Mouse (Mus musculus) telencephalon, adult 2 months (tissue): ENCODE data around the gene 1700034J05Rik.

Source experiments
- DNase-seq: peaks from one replicate; pipeline ENCODE4 v3.0.0-alpha.2; 2011; ENCODE audit warnings: low read depth, low spot score

Gene 1700034J05Rik

DNA sequence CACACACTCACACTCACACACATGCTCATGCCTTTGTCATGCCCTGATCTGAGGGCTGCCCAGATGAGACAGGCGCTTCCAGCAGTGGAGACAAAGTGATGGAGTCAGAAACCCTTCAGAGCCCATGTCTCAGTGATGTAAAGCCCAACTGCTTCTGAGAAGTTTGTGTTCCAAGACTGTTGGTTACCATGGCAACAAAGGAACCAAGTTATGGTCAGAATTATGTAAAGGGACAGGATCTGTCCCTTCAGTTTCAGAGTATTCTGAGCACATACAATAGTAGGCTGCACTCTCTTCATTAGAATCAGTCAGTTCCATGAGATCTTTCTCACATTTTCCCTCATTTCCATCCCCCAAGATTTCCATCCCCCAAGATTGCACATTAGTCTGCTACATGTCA lies at the start of gene 1700034J05Rik:
Gene 1700034J05Rik, minus strand, starts transcription at position 165 of the 400 bp plus-strand sequence.
- DNase-seq, result peak; percentile 59

DNA sequence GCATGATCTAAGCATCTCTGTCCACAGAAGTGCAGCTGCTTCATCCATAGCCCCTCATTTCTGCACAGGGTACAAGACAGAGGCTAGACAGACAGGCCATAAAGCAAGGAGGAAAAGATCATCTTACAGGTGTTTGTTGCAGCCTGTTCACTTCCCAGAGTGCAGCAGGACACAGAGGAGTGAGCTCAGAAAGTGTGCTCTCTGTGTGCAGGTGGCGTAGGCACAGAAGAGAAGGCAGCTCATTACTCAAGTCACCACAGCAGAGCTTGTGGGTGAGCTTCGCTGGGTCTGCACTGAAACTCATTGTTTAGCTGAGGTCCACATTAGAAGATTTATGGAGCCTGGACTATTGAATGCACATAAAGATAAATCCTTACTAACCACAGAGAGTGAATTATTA lies 45.5 kb upstream of the 1700034J05Rik start:
- DNase-seq, result no peak

DNA sequence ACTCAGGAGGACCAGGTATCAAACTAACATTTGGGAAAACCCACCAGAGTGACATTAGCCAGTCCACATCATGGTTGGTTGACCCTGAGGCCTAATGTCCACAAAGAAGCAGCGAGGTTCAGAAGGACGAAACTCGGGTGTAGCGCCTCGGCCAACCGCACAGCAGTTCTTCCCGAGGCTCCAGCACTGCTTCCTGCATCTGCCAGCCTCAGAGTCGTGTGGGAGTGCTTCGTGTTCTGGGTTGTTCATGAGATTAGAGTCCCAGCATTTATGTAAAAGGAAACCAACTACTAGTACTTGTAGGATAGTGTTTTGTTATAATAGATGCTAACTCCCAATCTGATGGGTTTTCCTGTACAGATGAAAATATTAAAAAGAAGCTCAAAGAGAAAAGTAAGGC lies 45.1 kb upstream of the 1700034J05Rik start:
- peak; percentile 59 for DNase-seq

GRCm38 (mm10) chr6:146998710-146999109 lies 44.5 kb upstream of the 1700034J05Rik start:
- DNase-seq, result no peak

DNA sequence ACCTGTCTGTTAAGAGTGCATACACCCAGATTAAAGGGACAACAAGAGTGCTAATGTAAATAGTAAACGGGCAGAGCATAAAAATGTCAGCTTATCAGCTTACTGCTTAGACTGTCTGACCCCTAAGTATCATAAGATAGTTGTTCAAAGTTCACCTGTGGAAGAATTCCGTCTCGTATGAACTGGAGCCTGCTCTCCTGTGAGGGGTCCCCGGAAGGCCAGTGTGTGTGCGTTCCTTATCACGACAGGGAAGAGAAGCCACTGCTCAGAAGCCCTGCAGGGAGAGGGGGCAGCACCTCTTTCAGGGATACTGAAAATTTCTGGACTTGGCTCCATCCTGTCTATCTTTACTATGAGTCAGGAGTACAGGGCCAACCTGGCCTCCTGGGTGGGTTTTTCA lies 42.8 kb upstream of the 1700034J05Rik start:
- no peak for DNase-seq

DNA sequence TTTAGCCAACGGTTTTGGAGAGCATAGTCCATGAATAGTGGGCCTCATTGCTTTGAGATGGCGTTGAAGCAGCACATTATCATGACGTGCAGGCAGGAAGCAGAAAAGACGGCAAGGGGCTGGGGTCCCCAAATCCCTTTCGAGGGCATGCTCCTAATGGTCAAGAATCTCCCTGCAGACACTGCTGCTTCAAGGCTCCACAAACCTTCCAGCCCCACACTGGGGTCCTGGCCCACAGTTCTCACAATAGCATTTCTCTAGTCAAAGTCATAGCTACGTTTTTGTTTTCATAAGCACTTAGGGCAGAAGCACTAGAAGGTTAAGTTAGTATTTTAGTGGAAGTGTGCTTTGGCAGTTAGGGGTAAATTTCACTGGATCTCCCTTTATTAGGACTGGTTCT lies 41.7 kb upstream of the 1700034J05Rik start:
- DNase-seq, result no peak

GRCm38 (mm10) chr6:146995391-146995790 lies 41.2 kb upstream of the 1700034J05Rik start:
- no peak for DNase-seq

- DNase-seq, result no peak
Observed at GRCm38 (mm10) chr6:146994236-146994635, 40.0 kb upstream of the 1700034J05Rik start.

- DNase-seq, result peak; percentile 79
Observed at GRCm38 (mm10) chr6:146984569-146984968, 30.3 kb upstream of the 1700034J05Rik start.

GRCm38 (mm10) chr6:146981249-146981835 lies 27.1 kb upstream of the 1700034J05Rik start:
- DNase-seq, result no peak

DNA sequence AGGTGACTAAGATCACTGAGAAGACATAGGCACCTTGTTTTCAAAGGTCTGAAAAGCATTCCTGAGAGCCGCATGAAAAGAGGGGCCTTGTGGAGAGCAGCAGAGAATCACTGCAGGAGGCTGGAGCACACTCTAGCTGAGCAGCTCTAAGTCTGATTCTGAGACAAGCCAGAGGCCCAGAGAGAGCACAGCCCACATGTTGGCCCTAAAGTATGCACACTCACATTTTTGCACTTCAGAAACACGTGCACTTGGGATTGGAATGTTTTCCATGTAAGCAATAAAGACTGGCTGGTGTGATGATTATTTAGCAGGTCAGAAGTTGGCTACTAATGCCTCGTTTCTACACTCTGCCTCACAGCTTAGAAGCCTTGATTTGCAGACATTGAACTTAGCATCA lies 25.7 kb upstream of the 1700034J05Rik start:
- DNase-seq, result no peak

DNA sequence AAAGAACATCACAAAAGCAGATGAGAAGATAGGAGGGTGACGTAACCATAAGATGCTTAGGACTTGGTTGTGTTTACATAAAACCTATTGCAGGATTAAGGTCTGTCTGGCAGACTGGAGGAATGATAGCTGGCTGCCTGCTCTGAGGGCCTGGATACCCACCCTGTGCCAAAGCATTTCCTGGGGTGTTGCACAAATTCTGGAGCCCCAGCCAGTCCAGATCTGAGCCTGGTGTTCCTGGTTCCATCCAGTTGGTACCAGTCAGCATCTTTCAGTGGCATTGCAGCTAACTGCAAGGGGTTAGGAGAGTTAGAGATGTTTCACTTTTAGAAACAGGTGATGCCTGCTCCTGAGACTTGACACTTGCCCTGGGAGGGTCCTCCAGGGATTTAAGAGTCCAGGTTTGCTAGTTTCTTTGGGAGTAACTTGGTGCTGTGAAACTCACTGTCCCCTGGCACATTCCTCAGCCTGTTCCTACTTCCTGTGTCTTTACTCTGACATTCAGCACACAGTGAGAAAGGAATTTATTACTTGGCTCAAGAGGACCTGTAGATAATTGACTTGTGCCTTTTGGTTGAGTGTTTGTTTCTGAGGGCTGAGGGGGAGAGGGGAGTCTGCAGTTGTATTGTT lies 25.0 kb upstream of the 1700034J05Rik start:
- no peak for DNase-seq

GRCm38 (mm10) chr6:146978691-146979114 lies 24.5 kb upstream of the 1700034J05Rik start:
- DNase-seq, result no peak

DNA sequence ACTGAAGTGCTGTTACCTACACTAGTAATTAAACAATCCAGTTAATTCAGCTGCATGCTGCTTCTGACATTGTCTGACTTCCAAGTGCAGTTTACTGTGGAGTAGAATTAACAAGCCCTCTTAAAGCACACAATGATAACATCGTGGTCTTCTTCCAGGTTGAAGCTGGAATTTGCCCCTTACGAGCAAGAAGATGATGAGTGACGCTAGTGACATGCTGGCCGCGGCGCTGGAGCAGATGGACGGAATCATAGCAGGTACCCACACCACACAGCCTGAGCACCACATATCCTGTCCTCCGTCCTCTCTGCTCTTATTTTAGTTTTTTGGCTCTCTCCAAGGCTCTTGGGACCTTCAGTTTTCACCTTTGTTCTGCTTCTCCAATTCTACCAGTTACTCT lies 22.2 kb upstream of the 1700034J05Rik start:
- DNase-seq, result no peak

DNA sequence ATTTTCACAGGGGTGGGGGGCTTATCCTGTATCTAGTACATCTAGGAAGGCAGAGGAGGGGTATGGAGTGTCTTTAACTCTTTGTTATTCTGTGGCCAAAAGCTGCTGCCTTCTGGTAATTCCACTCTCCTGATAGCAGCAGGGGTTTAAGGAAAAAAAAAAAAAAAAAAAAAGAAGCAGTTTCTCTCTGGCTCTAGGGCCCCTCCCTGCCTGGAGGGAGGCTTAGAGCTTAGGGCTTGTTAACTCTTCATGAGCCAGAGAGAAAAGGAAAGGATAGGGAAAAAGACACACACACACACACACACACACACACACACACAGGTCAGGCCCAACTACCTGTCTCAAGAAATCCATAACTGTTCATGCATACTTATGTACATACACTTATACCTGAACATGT lies 19.6 kb upstream of the 1700034J05Rik start:
- no peak for DNase-seq

DNA sequence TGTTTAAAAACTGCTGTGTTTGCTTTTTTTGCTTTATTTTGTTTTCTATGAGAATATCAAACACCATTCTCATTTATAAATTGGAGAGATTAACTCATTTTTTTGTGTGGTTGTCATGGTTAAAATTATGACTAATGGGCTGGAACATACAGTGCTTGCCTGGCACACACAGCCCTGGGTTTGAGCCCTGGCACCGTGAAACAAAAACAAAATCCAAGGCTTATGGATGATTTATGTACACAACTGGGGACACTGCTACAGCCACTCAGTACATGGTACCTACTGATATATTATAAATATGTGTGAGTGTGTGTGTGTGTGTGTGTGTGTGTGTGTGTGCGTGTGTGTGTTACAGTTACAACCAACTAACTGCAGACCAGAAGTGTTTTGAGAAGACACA lies 19.2 kb upstream of the 1700034J05Rik start:
- DNase-seq, result no peak

DNA sequence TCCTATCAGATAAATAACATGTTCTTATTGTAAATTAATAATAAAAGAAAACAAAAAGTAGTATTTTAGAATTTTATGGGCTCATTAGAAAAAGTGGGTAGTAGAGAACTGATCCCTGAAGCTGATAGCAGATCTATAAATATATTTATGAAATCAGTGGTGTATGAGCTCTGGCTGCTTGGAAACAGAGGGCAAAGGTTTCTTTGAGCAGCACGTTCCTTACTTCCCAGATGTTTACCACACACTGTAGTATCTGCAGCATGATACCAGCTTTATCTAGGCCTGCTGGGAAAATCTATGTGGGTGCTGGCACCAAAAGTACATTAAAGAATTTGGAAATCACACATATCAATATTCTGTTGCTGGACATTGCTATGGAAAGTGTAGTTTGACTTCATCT lies 18.5 kb upstream of the 1700034J05Rik start:
- no peak for DNase-seq

DNA sequence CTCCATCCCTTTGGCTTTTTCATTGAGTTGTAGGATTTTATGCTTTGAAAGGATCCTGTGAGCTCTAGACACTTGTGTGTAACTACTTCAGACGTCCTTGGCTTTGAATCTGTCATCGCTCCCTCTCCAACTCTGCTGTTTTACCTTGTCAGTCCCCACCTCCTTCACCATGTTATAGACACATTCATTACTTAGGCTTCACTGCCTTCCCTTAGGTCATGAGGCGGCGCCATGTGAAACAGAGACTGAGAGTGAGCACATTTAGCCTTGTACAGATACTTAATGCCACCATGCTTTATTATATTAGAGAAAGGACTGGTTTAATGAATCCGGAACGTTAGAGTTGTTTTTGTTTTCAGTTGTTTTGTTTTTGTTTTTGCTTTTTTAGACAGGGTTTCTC lies 17.8 kb upstream of the 1700034J05Rik start:
- DNase-seq, result no peak

- no peak for DNase-seq
Observed at GRCm38 (mm10) chr6:146971366-146971765, 17.1 kb upstream of the 1700034J05Rik start.

DNA sequence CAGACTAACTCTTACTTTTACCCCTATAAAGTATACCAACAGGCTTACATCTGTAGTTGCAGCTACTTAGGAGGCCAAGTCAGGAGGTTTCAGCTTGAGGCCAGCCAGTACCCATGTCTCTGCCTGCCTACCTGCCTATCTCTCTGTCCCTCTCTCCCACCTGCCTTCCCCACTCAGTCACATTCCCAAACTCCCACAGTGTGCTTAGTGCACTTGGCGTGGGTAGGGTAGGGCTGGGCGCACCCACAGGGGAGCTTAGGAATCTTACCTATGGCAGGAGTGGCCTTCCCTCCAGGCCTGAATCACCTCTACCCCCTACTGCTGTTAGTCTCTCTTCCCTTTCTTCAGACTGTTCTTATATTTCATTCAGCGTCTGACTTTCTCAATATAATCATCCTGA lies 16.6 kb upstream of the 1700034J05Rik start:
- DNase-seq, result no peak

DNA sequence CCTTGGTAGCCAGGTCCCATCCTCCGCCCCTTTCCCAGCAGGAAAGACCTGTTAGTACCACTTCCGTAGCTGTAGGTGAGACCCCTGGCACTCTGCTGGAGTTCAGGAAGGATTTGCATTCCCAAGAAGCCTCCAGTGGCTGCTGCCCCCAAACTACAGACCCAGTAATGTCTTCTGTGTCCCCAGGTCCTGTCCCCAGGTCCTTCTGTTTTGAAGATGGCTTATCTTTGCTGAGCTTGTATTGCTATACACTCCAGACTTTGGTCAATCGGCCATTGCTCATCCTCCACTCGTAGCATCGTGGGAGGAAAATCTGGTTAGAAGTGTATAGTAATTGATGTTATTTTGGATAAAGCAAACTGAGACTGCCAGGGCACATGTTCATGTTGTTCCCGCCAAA lies 13.6 kb upstream of the 1700034J05Rik start:
- no peak for DNase-seq

GRCm38 (mm10) chr6:146966446-146967019 lies 12.3 kb upstream of the 1700034J05Rik start:
- no peak for DNase-seq

- DNase-seq, result no peak
Observed at GRCm38 (mm10) chr6:146965139-146965772, 11.0 kb upstream of the 1700034J05Rik start.
